In genomic region chr4:59322733-59323132, GRCm38 (mm10) we compare ENCODE assay signal across 18 mouse cellular contexts.
A peak's percentile ranks its signal among the peaks of the same experiment; 100 is the strongest.
DNase-seq lines count a peak whose midpoint lies in the region; ATAC-seq and TF ChIP-seq lines count a peak whose summit lies in the region.
"Had no signal": no experiment of that assay in that cellular context is flagged by ENCODE, and none has a peak within 500 bp of the region (broad histone marks: within the 10 kb centered on the region; RNA-seq: fewer than 3 reads in every experiment).

No protein-coding gene starts in this region.

- no peak for TF ChIP-seq CTCF in stomach, postnatal 0 days (IDR thresholded peaks at IDR 0.05; ENCODE audit: low read depth)

- H3K27me3 ChIP-seq in heart, embryonic 16.5 days (ENCODE audit: control insufficient read depth, insufficient read depth, low read length) = no peaks in the 10 kb centered on the region
- no peaks in the 10 kb centered on the region for H3K27me3 ChIP-seq in stomach, embryonic 15.5 days (replicated peaks)
- no peaks in the 10 kb centered on the region for H3K27me3 ChIP-seq in stomach, postnatal 0 days (ENCODE audit: control insufficient read depth, insufficient read depth, low read length)
- H3K27me3 ChIP-seq in embryonic facial prominence, embryonic 13.5 days = no peaks in the 10 kb centered on the region
- no peaks in the 10 kb centered on the region for H3K27me3 ChIP-seq in stomach, embryonic 16.5 days (ENCODE audit: control insufficient read depth, insufficient read depth, low read length)
- H3K27me3 ChIP-seq: neural tube, embryonic 13.5 days had no signal

- no peak for TF ChIP-seq EP300 in stomach, postnatal 0 days (optimal IDR thresholded peaks at IDR 0.05)

- ATAC-seq in heart, embryonic 16.5 days (replicated peaks; ENCODE audit: extremely low read depth, insufficient read depth, low FRiP score) = no peak
- no peak for ATAC-seq in stomach, embryonic 15.5 days (ENCODE audit: insufficient read depth, low FRiP score, low read depth)
- no peak for ATAC-seq in stomach, postnatal 0 days (ENCODE audit: low FRiP score, low TSS enrichment)
- no peak for ATAC-seq in embryonic facial prominence, embryonic 13.5 days (ENCODE audit: insufficient number of reproducible peaks, insufficient read depth, low FRiP score, low TSS enrichment, low read depth)
- no peak for ATAC-seq in stomach, embryonic 16.5 days (ENCODE audit: insufficient read depth, low FRiP score)
- ATAC-seq: forebrain, embryonic 16.5 days; intestine, postnatal 0 days had no signal

- no peak for DNase-seq in heart, postnatal 14 days
- no peak for DNase-seq in stomach, postnatal 0 days (ENCODE audit: low spot score)
- DNase-seq in yolk sac, embryonic 10.5 days (ENCODE audit: low spot score) = no peak
- DNase-seq: cerebellum, adult 2 months; lung, adult 2 months; right cerebral cortex, postnatal 4 days; thymus, postnatal 14 days had no signal

- WGBS in heart, embryonic 16.5 days = 72% methylated on average over 3 of the region's 3 CpGs
- 74% methylated on average over 3 of the region's 3 CpGs for WGBS in stomach, embryonic 15.5 days
- 62% methylated on average over 3 of the region's 3 CpGs for WGBS in stomach, postnatal 0 days
- WGBS in embryonic facial prominence, embryonic 13.5 days = 36% methylated on average over 3 of the region's 3 CpGs
- 75% methylated on average over 3 of the region's 3 CpGs for WGBS in stomach, embryonic 16.5 days

- no peak overlapping the region for H3K9ac ChIP-seq in heart, embryonic 16.5 days (ENCODE audit: low read length)
- no peak overlapping the region for H3K9ac ChIP-seq in stomach, embryonic 15.5 days
- no peak overlapping the region for H3K9ac ChIP-seq in stomach, postnatal 0 days (ENCODE audit: low read length)
- H3K9ac ChIP-seq in embryonic facial prominence, embryonic 13.5 days = 0 out of 2 replicates have a peak overlapping the region, but pooled peaks have one; percentile 28
- H3K9ac ChIP-seq in stomach, embryonic 16.5 days (ENCODE audit: low read length) = no peak overlapping the region; the same call in 1 of the 2 replicates
- H3K9ac ChIP-seq: hindbrain, embryonic 14.5 days; neural tube, embryonic 13.5 days had no signal

- peak overlapping the region; percentile 32; the same call in 1 of the 2 replicates for H3K27ac ChIP-seq in heart, embryonic 16.5 days (ENCODE audit: low read length)
- H3K27ac ChIP-seq in stomach, embryonic 15.5 days = peak overlapping the region; percentile 49; the same call in 1 of the 2 replicates
- H3K27ac ChIP-seq in stomach, postnatal 0 days (replicated peaks) = no peak overlapping the region
- H3K27ac ChIP-seq in embryonic facial prominence, embryonic 13.5 days = peak overlapping the region; percentile 58; the same call in 1 of the 2 replicates
- H3K27ac ChIP-seq in stomach, embryonic 16.5 days (ENCODE audit: low read length) = peak overlapping the region; percentile 47
- H3K27ac ChIP-seq: hindbrain, embryonic 14.5 days; kidney, postnatal 0 days; layer of hippocampus, adult 2 months; neural tube, embryonic 13.5 days had no signal

- H3K9me3 ChIP-seq in heart, embryonic 16.5 days (replicated peaks; ENCODE audit: control insufficient read depth, low read length) = no peaks in the 10 kb centered on the region
- H3K9me3 ChIP-seq in stomach, embryonic 15.5 days = no peaks in the 10 kb centered on the region
- no peaks in the 10 kb centered on the region for H3K9me3 ChIP-seq in stomach, postnatal 0 days (ENCODE audit: control insufficient read depth, low read length)
- H3K9me3 ChIP-seq in embryonic facial prominence, embryonic 13.5 days = no peaks in the 10 kb centered on the region
- H3K9me3 ChIP-seq in stomach, embryonic 16.5 days (replicated peaks; ENCODE audit: control insufficient read depth, low read length) = no peaks in the 10 kb centered on the region
- H3K9me3 ChIP-seq: G1E; neural tube, embryonic 13.5 days had no signal

- intact Hi-C loops in heart, postnatal 14 days (cut with DNase I) = no loop called here

- peaks cover 20% of the 10 kb centered on the region for H3K4me1 ChIP-seq in heart, embryonic 16.5 days (ENCODE audit: control insufficient read depth, insufficient read depth, low read length)
- peaks cover 15% of the 10 kb centered on the region for H3K4me1 ChIP-seq in stomach, embryonic 15.5 days
- H3K4me1 ChIP-seq in stomach, postnatal 0 days (replicated peaks; ENCODE audit: control insufficient read depth, insufficient read depth) = no peaks in the 10 kb centered on the region
- peaks cover 43% of the 10 kb centered on the region for H3K4me1 ChIP-seq in embryonic facial prominence, embryonic 13.5 days
- H3K4me1 ChIP-seq in stomach, embryonic 16.5 days (ENCODE audit: control insufficient read depth, insufficient read depth, low read length) = peaks cover 9% of the 10 kb centered on the region

- H3K4me3 ChIP-seq in heart, embryonic 16.5 days (ENCODE audit: low read length) = no peak overlapping the region
- H3K4me3 ChIP-seq in stomach, embryonic 15.5 days (replicated peaks) = no peak overlapping the region
- no peak overlapping the region for H3K4me3 ChIP-seq in stomach, postnatal 0 days (ENCODE audit: low read depth, low read length)
- H3K4me3 ChIP-seq in embryonic facial prominence, embryonic 13.5 days = no peak overlapping the region
- H3K4me3 ChIP-seq in stomach, embryonic 16.5 days (replicated peaks; ENCODE audit: low read length) = no peak overlapping the region
- H3K4me3 ChIP-seq: layer of hippocampus, adult 2 months; neural tube, embryonic 13.5 days had no signal

- H3K4me2 ChIP-seq in heart, embryonic 16.5 days (ENCODE audit: low read depth, low read length) = no peak overlapping the region
- H3K4me2 ChIP-seq in stomach, embryonic 15.5 days = no peak overlapping the region
- no peak overlapping the region for H3K4me2 ChIP-seq in stomach, postnatal 0 days (replicated peaks; ENCODE audit: low read depth)
- no peak overlapping the region for H3K4me2 ChIP-seq in embryonic facial prominence, embryonic 13.5 days
- H3K4me2 ChIP-seq in stomach, embryonic 16.5 days (ENCODE audit: low read depth, low read length) = no peak overlapping the region
- H3K4me2 ChIP-seq: hindbrain, embryonic 14.5 days; neural tube, embryonic 13.5 days had no signal

- H3K36me3 ChIP-seq in heart, embryonic 16.5 days (ENCODE audit: control insufficient read depth, insufficient read depth) = no peaks in the 10 kb centered on the region
- no peaks in the 10 kb centered on the region for H3K36me3 ChIP-seq in stomach, embryonic 15.5 days
- no peaks in the 10 kb centered on the region for H3K36me3 ChIP-seq in stomach, postnatal 0 days (ENCODE audit: control insufficient read depth, insufficient read depth, low read length)
- no peaks in the 10 kb centered on the region for H3K36me3 ChIP-seq in embryonic facial prominence, embryonic 13.5 days
- H3K36me3 ChIP-seq in stomach, embryonic 16.5 days (ENCODE audit: control insufficient read depth, insufficient read depth, low read length) = no peaks in the 10 kb centered on the region
- H3K36me3 ChIP-seq: neural tube, embryonic 13.5 days had no signal
